Mouse (Mus musculus): ENCODE results near the gene Disp3. TPM values are rescaled to one million over a fixed set of nuclear protein-coding genes. Genes with fewer than 3 reads are reported as not detected.

Gene Disp3
- polyA plus RNA-seq, 1 experiment from 2014 or later = 0.04 TPM

DNA sequence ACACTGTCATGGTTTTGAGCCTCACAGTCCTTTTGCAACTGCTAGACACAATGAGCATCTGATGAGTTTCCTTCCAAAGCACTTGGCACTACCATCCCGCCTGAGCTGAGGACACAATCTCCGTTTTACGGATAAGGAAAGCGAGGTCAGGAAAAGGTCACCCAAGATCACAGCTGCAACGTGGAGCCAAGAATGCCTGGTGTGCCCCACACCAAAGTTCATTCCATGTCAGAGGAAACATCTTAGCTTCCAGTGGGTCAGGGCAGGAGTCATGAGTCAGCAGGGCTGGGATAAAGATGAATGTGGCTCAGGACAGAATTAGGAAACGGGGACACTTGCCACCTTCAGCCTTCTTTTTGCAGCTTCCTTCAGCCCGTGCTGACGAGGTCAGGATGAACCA, 25.8 kb upstream of the Disp3 start:
- ATAC-seq (ENCODE audit: low FRiP score, low TSS enrichment) = no peak
- no peaks in the 10 kb centered on the region for H3K9me3 ChIP-seq (ENCODE audit: control insufficient read depth, low read length)
- 22% methylated on average over 8 of the region's 8 CpGs for WGBS
- H3K4me1 ChIP-seq (replicated peaks; ENCODE audit: control insufficient read depth, insufficient read depth) = no peaks in the 10 kb centered on the region
- H3K27ac ChIP-seq (replicated peaks) = no peak overlapping the region
- TF ChIP-seq EP300 (optimal IDR thresholded peaks at IDR 0.05) (no peak), CTCF (IDR thresholded peaks at IDR 0.05; ENCODE audit: low read depth) (no peak)
- H3K4me2 ChIP-seq (replicated peaks; ENCODE audit: low read depth) = no peak overlapping the region
- H3K9ac ChIP-seq (ENCODE audit: low read length) = no peak overlapping the region
- H3K27me3 ChIP-seq (ENCODE audit: control insufficient read depth, insufficient read depth, low read length) = no peaks in the 10 kb centered on the region
- DNase-seq (ENCODE audit: low spot score) = no peak
- no peaks in the 10 kb centered on the region for H3K36me3 ChIP-seq (ENCODE audit: control insufficient read depth, insufficient read depth, low read length)
- no peak overlapping the region for H3K4me3 ChIP-seq (ENCODE audit: low read depth, low read length)

DNA sequence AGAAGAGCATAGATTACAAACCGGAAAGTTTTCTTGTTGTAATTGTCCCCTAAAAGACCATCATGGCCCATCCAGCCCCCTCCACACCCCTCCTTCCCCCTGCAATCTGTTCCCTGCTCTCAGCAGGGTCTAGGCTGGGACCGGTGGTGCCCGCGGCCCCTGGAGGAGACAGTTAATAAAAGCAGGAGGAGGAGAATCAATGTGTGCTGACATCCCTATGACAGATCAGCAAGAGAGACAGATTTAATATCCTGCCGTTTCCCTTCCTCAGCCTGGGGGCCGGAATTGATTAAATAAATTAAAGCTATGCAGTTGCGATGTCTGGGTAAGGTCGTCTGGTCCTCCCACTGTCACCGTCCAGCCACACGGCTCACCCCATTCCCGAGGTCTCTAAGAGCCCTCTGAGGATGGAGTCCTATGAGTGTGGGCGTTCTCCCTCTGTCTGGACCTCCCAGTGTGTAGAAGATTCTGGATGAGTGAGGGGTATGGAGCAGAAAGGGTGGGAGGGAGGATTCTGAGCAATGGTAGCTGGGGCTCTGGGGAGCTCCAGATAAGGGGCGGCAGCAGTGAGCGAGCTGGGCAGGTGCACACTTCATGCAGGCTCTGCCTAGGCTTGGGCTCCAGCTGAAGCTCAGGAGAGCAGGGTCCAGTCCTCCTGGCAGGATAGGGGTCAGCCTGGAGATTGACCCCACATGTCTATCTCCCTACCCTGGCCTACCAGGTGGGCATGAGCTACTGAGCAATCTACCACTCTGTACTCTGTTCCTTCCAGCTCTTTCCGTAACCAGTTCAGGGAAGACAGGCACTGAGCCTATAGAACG, 24.7 kb upstream of the Disp3 start:
- Histone ChIP-seq H3K9me3 (ENCODE audit: control insufficient read depth, low read length) (no peaks in the 10 kb centered on the region), H3K36me3 (ENCODE audit: control insufficient read depth, insufficient read depth, low read length) (no peaks in the 10 kb centered on the region), H3K27ac (replicated peaks) (no peak overlapping the region), H3K27me3 (ENCODE audit: control insufficient read depth, insufficient read depth, low read length) (no peaks in the 10 kb centered on the region), H3K9ac (ENCODE audit: low read length) (no peak overlapping the region), H3K4me2 (replicated peaks; ENCODE audit: low read depth) (no peak overlapping the region), H3K4me1 (replicated peaks; ENCODE audit: control insufficient read depth, insufficient read depth) (no peaks in the 10 kb centered on the region), H3K4me3 (ENCODE audit: low read depth, low read length) (no peak overlapping the region)
- DNase-seq (ENCODE audit: low spot score) = no peak
- TF ChIP-seq EP300 (optimal IDR thresholded peaks at IDR 0.05) = no peak
- no peak for TF ChIP-seq CTCF (IDR thresholded peaks at IDR 0.05; ENCODE audit: low read depth)
- no peak for ATAC-seq (ENCODE audit: low FRiP score, low TSS enrichment)
- 72% methylated on average over 16 of the region's 16 CpGs for WGBS

DNA sequence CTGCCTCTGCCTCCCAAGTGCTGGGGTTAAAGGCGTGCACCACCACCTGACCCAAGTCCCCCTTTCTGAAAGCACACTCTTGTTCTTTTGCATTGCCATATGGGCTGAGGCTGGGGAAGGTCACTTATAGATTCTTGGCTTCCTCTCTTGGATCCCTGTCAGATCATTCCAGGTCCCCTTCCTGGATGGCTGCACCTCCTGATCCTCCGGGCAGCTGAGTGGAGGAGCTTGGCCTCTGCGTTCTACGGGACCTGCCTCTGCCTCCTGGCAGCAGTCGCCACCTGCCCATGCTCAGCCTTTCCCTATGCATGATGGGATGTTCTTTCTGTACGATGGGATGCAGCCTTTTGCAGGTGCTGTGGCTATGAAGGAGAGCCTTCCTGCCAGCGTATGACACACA, 23.1 kb upstream of the Disp3 start:
- WGBS = 75% methylated on average over 7 of the region's 7 CpGs
- no peak for DNase-seq (ENCODE audit: low spot score)
- Histone ChIP-seq H3K4me3 (ENCODE audit: low read depth, low read length) (no peak overlapping the region), H3K4me1 (replicated peaks; ENCODE audit: control insufficient read depth, insufficient read depth) (no peaks in the 10 kb centered on the region), H3K27me3 (ENCODE audit: control insufficient read depth, insufficient read depth, low read length) (no peaks in the 10 kb centered on the region), H3K9me3 (ENCODE audit: control insufficient read depth, low read length) (no peaks in the 10 kb centered on the region), H3K4me2 (replicated peaks; ENCODE audit: low read depth) (no peak overlapping the region), H3K9ac (ENCODE audit: low read length) (no peak overlapping the region), H3K36me3 (ENCODE audit: control insufficient read depth, insufficient read depth, low read length) (no peaks in the 10 kb centered on the region), H3K27ac (replicated peaks) (no peak overlapping the region)
- no peak for ATAC-seq (ENCODE audit: low FRiP score, low TSS enrichment)
- TF ChIP-seq CTCF (IDR thresholded peaks at IDR 0.05; ENCODE audit: low read depth) (no peak), EP300 (optimal IDR thresholded peaks at IDR 0.05) (no peak)

DNA sequence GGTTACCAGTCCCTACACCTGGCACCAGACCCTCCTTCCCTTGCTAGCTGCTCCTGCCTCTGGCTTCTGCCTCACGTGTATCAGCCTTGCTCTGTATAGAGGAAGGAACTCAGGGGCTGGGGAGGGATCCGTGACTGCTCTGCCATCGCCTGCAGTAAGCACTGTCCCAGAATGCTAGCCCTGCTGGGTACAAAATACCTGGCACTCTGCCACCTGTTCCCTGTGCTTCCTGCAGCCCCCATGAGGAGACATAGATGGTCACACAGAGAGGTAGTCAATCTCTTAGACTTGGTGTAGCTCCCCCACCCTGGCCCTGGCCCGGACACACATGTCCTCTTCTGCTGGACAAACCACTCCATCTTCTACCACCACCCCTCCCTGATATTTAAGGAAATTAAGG, 22.4 kb upstream of the Disp3 start:
- ATAC-seq (ENCODE audit: low FRiP score, low TSS enrichment) (no peak), DNase-seq (ENCODE audit: low spot score) (no peak)
- Histone ChIP-seq H3K4me3 (ENCODE audit: low read depth, low read length) (no peak overlapping the region), H3K4me1 (replicated peaks; ENCODE audit: control insufficient read depth, insufficient read depth) (no peaks in the 10 kb centered on the region), H3K9ac (ENCODE audit: low read length) (no peak overlapping the region), H3K9me3 (ENCODE audit: control insufficient read depth, low read length) (no peaks in the 10 kb centered on the region), H3K27me3 (ENCODE audit: control insufficient read depth, insufficient read depth, low read length) (no peaks in the 10 kb centered on the region), H3K27ac (replicated peaks) (no peak overlapping the region), H3K4me2 (replicated peaks; ENCODE audit: low read depth) (no peak overlapping the region), H3K36me3 (ENCODE audit: control insufficient read depth, insufficient read depth, low read length) (no peaks in the 10 kb centered on the region)
- 49% methylated on average over 4 of the region's 4 CpGs for WGBS
- TF ChIP-seq EP300 (optimal IDR thresholded peaks at IDR 0.05) (no peak), CTCF (IDR thresholded peaks at IDR 0.05; ENCODE audit: low read depth) (no peak)

DNA sequence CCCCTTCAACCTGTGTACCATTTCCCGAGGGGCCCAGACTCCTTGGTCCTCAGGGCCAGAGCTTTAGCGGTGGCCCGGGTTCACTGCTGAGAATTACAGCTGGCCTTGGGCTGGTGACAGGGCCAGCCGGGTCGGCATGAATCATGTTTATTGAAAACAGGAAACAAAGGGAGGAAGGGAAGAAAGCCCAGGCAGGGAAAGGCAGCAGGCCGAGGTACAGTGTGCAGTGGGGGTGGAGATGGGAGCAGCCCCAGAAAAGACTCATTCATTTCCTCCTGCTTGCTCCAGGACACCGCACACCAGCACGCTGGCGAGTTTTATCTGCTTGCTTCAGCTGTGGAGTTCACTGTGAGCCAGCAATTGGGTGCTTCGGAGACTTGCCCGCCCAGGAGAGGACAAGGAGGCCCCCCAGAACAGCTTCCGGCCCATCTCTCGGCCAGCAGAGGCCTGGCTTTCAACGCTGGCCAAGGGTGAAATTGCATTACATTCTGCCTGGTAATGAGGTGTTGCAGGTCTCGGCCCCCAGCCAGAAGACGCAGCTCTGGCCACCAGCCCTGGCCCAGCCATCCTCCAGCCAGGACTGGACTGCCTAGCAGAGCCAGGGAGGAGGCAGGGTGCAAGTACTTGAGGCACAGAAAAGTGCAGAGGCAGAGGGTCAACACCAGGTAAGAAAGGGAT, 18.8 kb upstream of the Disp3 start:
- ATAC-seq (ENCODE audit: low FRiP score, low TSS enrichment) = no peak
- TF ChIP-seq EP300 (optimal IDR thresholded peaks at IDR 0.05) (no peak), CTCF (IDR thresholded peaks at IDR 0.05; ENCODE audit: low read depth) (no peak)
- no peaks in the 10 kb centered on the region for H3K27me3 ChIP-seq (ENCODE audit: control insufficient read depth, insufficient read depth, low read length)
- H3K36me3 ChIP-seq (ENCODE audit: control insufficient read depth, insufficient read depth, low read length) = no peaks in the 10 kb centered on the region
- H3K4me1 ChIP-seq (replicated peaks; ENCODE audit: control insufficient read depth, insufficient read depth) = no peaks in the 10 kb centered on the region
- 40% methylated on average over 16 of the region's 16 CpGs for WGBS
- no peaks in the 10 kb centered on the region for H3K9me3 ChIP-seq (ENCODE audit: control insufficient read depth, low read length)
- no peak overlapping the region for H3K27ac ChIP-seq (replicated peaks)
- no peak overlapping the region for H3K4me3 ChIP-seq (ENCODE audit: low read depth, low read length)
- no peak overlapping the region for H3K9ac ChIP-seq (ENCODE audit: low read length)
- no peak for DNase-seq (ENCODE audit: low spot score)
- H3K4me2 ChIP-seq (replicated peaks; ENCODE audit: low read depth) = no peak overlapping the region

DNA sequence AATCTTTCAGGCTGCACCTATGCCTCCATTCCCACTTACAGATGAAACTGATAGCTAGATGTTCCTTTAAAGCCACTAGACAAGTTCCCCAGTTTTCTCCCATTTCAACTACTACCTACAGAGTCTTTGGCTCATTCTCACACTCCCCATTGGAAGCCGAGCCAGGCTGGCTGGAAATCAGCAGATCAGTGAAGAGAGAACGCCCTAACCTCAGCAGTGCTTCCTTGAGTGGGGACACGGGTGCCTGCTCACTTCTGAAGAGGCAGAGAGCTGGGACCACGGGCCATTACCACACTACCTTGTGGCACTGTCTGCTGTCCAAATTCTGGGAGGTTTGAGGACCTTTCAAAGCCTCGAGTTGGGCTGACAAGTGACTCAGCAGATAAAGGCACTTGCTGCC, 11.0 kb upstream of the Disp3 start:
- H3K4me1 ChIP-seq (replicated peaks; ENCODE audit: control insufficient read depth, insufficient read depth) = no peaks in the 10 kb centered on the region
- H3K4me3 ChIP-seq (ENCODE audit: low read depth, low read length) = no peak overlapping the region
- no peaks in the 10 kb centered on the region for H3K27me3 ChIP-seq (ENCODE audit: control insufficient read depth, insufficient read depth, low read length)
- ATAC-seq (ENCODE audit: low FRiP score, low TSS enrichment) (no peak), DNase-seq (ENCODE audit: low spot score) (no peak)
- H3K27ac ChIP-seq (replicated peaks) = no peak overlapping the region
- TF ChIP-seq EP300 (optimal IDR thresholded peaks at IDR 0.05) = no peak
- no peak for TF ChIP-seq CTCF (IDR thresholded peaks at IDR 0.05; ENCODE audit: low read depth)
- H3K9me3 ChIP-seq (ENCODE audit: control insufficient read depth, low read length) = no peaks in the 10 kb centered on the region
- 51% methylated on average over 5 of the region's 5 CpGs for WGBS
- H3K4me2 ChIP-seq (replicated peaks; ENCODE audit: low read depth) = no peak overlapping the region
- H3K36me3 ChIP-seq (ENCODE audit: control insufficient read depth, insufficient read depth, low read length) = no peaks in the 10 kb centered on the region
- no peak overlapping the region for H3K9ac ChIP-seq (ENCODE audit: low read length)

Data from stomach, postnatal 0 days (tissue).